Mouse (Mus musculus): ENCODE data around the gene Cdk12.
"Not testable (repeated sequence)": the region's sequence is repeated elsewhere in the genome, so short reads cannot be mapped to it uniquely, and the experiment has no call there.

The Cdk12 gene

DNA sequence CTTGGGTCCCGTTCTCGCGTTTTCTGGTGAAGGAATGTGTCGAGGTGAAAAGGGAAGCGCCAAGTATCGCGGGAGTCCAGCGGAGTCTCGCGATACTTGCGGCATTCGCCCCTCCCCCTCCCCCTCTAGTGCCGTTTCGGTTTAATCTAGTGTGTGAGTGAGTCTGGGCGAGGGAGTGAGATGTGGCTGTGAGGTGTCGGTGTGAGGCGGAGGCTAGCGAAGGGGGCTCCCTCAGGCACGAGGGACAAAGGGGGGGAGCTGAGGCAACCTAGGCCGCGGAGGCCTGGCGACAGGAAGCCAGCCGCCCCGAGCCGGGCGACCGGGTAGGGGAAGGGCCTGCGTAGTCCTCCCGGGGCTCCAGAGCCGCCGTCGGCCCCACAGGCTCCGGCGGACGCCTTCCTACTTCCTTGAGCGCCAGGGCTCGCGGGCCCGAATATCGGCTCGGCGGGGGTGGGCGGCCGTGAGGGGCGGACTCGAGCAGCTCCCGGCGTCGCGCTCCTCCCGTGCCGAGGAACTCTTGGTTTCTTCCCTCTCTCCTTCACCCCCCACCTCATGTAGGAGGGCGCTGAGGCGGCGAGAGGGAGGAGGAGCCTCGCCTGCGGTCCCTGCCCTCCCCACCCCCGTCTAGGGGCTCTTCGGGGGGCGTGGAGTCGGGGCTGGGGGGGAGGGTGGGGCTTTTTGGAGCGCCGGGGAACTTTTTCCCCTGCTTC, at the start of gene Cdk12:
TSS of gene Cdk12 (plus strand) at position 419 of the 710 bp plus-strand sequence.
- DNase-seq (ENCODE audit: low spot score): peak; percentile 97

GRCm38 (mm10) chr11:98155094-98155493, 47.8 kb upstream of the Cdk12 start:
- no peak for DNase-seq (ENCODE audit: low spot score)

DNA sequence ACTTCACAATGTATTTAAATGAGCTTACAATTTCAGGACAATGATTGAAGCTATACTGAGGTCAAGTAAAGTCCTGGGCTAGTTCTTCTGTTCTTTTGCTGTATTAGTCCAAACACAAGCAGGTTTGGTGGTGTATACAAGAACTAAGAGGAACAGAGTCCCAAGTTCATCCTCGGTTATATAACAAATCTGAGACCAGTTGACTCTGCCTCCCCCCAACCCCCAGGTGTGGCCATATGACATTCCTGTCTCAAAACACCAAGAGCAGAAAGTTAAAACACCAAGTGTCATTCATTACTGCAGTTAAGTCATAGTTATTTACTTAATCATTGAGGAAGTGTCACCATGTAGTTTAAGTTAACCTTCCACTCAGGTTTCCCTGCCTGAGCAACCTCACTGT, 34.5 kb upstream of the Cdk12 start:
- DNase-seq (ENCODE audit: low spot score): no peak

- DNase-seq (ENCODE audit: low spot score): not testable (repeated sequence)
Observed at GRCm38 (mm10) chr11:98182149-98182548, 20.7 kb upstream of the Cdk12 start.

DNA sequence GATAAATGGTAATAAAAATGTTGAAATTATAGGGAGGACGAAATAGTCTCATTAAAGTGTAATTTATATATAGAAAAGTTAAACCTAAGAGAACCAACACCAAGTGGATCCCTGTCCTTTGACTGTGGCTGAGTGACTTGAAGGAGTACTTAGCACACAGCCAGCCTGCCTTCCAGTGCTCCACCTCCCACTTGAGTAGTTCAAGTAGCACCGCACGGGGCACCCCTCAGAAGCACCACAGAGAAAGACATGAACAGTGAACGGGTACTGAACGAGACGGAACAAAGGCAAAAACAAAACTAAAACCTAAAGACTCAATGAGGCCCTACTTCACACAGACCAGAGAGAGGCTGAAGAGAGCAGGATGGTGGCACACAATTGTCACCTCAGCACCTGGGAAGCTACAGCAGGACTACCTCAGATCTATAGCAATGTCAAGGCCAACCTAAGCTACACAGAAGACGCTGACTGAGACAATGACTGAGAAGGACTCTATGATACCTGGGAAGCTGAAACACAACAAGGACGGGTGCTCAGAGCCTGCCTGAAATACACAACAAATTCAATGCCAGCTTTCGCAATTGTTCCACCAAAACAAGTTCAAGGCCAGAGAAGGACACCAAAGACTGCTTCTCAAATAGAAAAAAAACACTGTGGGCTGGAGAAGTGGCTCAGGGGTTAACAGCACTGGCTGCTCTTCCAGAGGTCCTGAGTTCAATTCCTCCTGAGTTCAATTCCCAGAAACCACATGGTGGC, 15.0 kb upstream of the Cdk12 start:
- no peak for DNase-seq (ENCODE audit: low spot score)

DNA sequence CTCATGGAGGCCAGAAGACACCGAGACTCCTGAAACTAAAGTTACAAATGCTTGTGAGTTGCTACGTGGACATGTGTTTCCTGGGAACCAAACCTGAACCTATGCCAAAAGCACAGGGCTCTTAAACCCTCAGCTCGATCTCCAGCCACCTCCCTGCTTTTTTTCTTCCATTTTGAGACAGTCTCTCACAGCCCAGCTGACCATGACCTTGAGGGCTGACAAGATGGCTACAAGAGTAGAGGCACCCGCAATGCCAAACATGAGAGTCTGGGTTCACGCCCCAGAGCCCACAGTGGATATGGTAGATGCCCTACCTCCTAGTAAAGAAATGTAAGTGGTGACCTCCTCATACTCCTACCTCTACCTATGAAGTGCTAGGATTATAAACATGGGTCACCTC, 12.0 kb upstream of the Cdk12 start:
- DNase-seq (ENCODE audit: low spot score): no peak

DNA sequence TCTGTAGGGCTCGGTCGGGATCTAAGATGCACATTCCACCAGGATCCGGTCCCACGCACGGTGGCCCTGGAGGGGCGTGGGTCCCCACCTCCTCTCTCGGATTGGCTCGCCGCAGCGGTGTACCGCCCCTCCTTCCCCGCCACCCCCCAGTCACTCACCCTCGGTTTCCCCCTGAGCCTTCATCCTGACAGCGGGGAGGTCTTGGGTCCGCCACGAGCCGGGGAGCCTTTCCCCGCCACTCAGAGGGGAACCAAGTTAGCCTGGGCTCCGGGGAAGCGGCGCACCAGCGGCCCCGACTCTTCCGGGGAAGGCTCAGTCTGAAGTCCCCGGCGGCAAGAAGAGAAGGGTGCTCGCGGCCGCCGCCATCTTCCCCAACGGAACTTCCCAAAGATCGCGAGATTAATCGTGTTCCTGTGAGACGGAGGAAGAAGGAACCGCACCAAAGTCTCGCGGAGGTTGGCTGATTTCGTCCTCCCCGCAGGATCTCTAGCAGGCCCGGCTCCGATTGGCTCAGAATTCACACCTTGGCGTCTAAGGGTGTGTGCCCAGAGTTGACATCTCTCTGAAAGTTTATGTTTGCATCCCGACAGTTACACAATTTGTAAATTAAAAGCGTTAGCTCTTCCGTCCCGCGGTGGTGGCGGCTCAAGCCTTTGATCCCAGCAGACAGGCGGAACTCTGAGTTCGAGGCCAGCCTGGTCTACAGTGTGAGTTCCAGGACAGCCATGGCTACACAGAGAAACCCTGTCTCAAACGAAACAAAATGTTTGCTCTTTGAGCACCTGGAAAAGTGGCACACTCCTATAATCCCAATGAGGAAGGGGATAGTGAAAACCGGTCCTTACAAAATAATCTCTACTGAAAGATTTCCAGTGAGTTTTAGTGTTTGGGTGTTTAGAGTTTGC, 9.7 kb upstream of the Cdk12 start, which contains the start of gene Med1:
TSS of gene Med1 (minus strand) at position 393 of the 905 bp plus-strand sequence.
- peak; percentile 94 for DNase-seq (ENCODE audit: low spot score)

GRCm38 (mm10) chr11:98201791-98202640, 843 bp upstream of the Cdk12 start:
- peak; percentile 15 for DNase-seq (ENCODE audit: low spot score)

DNA sequence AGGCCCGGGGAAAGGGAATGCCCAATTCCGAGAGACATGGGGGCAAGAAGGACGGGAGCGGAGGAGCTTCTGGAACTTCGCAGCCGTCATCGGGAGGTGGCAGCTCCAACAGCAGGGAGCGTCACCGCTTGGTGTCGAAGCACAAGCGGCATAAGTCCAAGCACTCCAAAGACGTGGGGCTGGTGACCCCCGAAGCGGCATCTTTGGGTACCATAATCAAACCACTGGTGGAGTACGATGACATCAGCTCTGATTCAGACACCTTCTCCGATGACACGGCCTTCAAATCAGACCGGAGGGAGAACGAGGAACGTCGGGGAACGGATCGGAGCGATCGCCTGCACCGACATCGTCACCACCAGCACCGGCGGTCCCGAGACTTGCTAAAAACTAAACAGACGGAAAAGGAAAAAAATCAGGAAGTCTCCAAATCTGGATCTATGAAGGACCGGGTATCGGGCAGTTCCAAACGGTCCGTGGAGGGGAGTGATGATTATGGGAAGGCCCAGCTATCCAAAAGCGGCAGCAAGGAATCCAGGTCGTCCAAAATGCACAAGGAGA, 572 bp downstream of the Cdk12 start:
- DNase-seq (ENCODE audit: low spot score): peak; percentile 41

DNA sequence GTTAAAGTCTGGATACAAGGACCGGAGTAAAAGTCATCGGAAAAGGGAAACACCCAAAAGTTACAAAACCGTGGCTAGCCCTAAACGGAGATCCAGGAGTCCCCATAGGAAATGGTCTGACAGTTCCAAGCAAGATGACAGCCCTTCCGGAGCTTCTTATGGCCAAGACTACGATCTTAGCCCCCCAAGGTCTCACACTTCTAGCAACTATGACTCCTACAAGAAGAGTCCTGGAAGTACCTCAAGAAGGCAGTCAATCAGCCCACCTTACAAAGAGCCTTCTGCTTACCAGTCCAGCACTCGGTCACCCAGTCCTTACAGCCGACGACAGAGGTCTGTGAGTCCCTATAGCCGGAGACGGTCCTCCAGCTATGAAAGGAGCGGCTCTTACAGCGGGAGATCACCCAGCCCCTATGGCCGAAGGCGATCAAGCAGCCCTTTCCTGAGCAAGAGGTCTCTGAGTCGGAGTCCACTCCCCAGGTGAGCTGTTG, 1.1 kb downstream of the Cdk12 start:
- DNase-seq (ENCODE audit: low spot score): no peak

DNA sequence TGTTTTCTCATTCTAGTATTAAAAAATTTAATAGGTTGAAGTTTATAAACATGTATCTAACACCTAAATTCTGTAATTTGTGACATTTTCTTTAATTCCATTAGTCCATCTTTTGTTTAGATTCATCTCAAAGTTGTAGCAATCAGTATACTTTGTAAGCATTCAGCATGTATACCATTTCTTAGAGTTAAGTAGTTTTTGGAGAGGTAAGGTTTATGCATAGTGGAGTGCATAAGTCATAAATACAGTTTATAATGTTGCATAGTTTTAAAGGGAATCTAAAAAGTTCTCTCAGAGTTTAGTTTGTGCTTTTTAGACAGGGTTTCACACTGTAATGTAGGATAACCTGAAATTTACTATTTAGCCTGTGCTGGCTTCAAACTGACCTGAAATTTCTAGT, 2.6 kb downstream of the Cdk12 start:
- DNase-seq (ENCODE audit: low spot score): no peak

DNA sequence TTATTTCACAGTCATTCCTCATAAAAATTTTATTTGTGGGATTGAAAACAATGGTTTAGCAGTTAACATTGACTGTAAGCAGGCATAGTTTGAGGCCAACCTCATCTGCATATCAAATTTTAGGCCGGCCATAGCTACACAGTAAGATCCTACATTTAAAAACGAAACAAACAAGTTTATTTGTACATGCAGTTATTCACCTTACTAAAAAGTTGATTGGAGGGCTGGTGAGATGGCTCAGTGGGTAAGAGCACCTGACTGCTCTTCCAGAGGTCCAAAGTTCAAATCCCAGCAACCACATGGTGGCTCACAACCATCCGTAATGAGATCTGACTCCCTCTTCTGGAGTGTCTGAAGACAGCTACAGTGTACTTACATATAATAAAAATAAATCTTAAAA, 3.4 kb downstream of the Cdk12 start:
- not testable (repeated sequence) for DNase-seq (ENCODE audit: low spot score)

DNA sequence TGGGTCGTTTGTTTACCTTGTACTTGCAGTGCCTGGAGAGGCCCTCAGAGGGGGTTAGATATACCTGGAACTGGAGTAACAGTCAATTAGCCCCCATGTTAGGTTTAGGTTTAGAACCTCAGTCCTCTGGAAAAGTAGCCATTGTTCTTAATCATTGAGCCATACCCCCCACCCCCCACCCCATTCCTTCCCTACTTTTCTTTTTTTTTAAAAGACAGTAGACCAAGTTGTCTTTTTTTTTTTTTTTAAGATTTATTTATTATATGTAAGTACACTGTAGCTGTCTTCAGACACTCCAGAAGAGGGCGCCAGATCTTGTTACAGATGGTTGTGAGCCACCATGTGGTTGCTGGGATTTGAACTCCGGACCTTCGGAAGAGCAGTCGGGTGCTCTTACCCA, 6.8 kb downstream of the Cdk12 start:
- not testable (repeated sequence) for DNase-seq (ENCODE audit: low spot score)

GRCm38 (mm10) chr11:98213311-98213710, 10.5 kb downstream of the Cdk12 start:
- no peak for DNase-seq (ENCODE audit: low spot score)

DNA sequence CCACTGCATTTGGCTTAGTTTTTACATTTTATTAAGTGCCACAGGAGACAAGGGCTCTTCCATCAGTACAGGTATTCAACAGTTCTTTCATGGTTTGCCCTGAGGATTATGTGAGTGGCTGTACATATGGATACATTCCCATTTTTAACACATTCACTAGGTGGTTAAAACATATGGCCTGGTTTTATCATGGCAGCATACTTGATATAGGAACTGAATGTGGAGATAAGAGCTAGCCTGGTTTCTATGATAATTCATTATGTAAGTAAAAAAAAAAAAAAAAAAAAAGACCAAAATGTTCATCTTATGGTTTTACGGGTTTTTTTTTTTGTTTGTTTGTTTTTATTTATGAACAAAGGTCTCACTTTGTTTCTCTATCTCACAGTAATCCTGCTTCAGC, 23.5 kb downstream of the Cdk12 start:
- no peak for DNase-seq (ENCODE audit: low spot score)

DNA sequence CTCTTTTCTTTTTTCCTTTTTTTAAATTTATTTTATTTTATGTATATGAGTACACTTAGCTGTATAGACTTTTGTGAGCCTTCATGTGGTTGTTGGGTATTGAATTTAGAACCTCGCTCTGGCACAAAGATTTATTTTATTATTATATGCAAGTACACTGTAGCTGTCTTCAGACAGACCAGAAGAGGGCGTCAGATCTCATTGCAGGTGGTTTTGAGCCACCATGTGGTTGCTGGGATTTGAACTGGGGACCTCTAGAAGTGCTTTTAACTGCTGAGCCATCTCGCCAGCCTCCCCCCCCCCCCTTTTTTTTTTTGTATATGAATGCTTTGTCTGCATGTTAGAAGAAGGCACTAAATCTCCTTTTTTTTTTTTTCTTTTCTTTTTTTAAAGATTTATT, 35.6 kb downstream of the Cdk12 start:
- DNase-seq (ENCODE audit: low spot score): no peak

DNA sequence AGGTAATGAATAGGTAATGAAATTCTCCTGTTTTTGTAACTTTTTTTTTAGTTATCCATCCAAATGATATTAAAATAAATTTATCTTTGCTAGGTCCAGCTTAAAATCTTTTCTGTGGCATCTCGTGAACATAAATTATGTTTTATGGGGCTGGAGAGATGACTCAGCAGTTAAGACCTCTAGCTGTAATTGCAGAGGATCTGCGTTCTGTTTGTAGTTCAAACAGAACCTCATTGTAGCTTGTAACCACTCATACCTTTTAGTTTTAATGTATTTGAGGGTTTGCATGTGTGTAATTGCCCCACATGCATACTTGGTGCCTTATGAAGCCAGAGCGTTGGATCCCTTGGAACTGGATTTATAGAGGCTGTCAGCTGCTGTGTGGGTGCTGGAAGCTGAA, 36.1 kb downstream of the Cdk12 start:
- no peak for DNase-seq (ENCODE audit: low spot score)

GRCm38 (mm10) chr11:98242910-98243309, 40.1 kb downstream of the Cdk12 start:
- DNase-seq (ENCODE audit: low spot score): not testable (repeated sequence)

- DNase-seq (ENCODE audit: low spot score): no peak
Observed at GRCm38 (mm10) chr11:98244415-98244814, 41.6 kb downstream of the Cdk12 start.

DNA sequence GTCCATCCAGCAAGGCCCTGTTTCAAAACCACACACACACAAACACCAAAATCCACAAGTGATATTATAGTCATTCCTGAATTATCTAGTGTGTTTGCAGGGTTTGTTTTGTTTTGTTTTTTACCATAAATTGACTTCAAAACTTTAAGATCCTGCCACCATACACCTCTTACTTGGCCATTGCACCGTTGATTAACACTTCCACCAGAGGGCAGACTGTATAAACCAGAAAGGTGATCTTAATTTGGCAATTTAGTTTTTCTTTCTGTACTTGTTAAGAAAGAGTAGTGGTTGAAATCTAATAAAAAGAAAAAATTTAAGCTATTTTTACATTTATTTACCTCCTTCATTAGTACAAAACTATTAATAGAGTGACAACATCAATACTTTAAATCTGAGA, 44.5 kb downstream of the Cdk12 start:
- no peak for DNase-seq (ENCODE audit: low spot score)

- no peak for DNase-seq (ENCODE audit: low spot score)
Observed at GRCm38 (mm10) chr11:98253807-98254206, 50.9 kb downstream of the Cdk12 start.
